Mouse (Mus musculus) spleen, adult 10 weeks (tissue): Measurements from ENCODE around the gene Wasl. TPM values are rescaled to one million over a fixed set of nuclear protein-coding genes. Genes with fewer than 3 reads are reported as not detected.

Experiments used
- polyA plus RNA-seq: library from polyadenylated mRNA; stranded (reverse); fragments of 350-450 nt; fragmentation: Illumina TruSeq; extraction: RNeasy Lipid Tissue Mini Kit (QIAGEN cat#74804); gene quantifications from one replicate; pipeline ENCODE4 v1.2.3, GENCODE M21; 2015; ENCODE audit warnings: low replicate concordance; ENCODE audit not compliant: insufficient read depth

Wasl gene
- 34.7 TPM for polyA plus RNA-seq

GRCm38 (mm10) chr6:24664867-24665458, at the start of gene Wasl:
Gene Wasl (minus strand): TSS chr6:24665009.

GRCm38 (mm10) chr6:24597500-24597899, 67.3 kb downstream of the Wasl start, which contains the start of gene Lmod2:
Gene Lmod2 (plus strand): TSS chr6:24597762.

Other genes starting within 250 kb of the Wasl start
- not detected for gene Iqub, start 149.9 kb downstream of the Wasl start, polyA plus RNA-seq
- 115 TPM for gene Ndufa5, start 137.0 kb downstream of the Wasl start, polyA plus RNA-seq
- gene Asb15, start 136.9 kb downstream of the Wasl start, polyA plus RNA-seq = 0.14 TPM
- not detected for gene Lmod2, start 67.2 kb downstream of the Wasl start, polyA plus RNA-seq
- not detected for gene Hyal6, start 68.2 kb upstream of the Wasl start, polyA plus RNA-seq
- not detected for gene Hyal4, start 83.3 kb upstream of the Wasl start, polyA plus RNA-seq
- not detected for gene Spam1, start 126.2 kb upstream of the Wasl start, polyA plus RNA-seq
- gene Hyal5, start 193.0 kb upstream of the Wasl start, polyA plus RNA-seq = not detected